Mouse (Mus musculus) neural tube, embryonic 14.5 days (tissue): ENCODE measurements around the gene Slc7a11. TPM values are rescaled to one million over a fixed set of nuclear protein-coding genes. Genes with fewer than 3 reads are reported as not detected.

Experiments
- ATAC-seq: fragments of 200-750 bp; cut with Nextera tagmentation; 2 replicates; pipeline ENCODE4 v1.8.0; 2017; ENCODE audit warnings: low read depth, mild to moderate bottlenecking, moderate TSS enrichment, moderate library complexity
- H3K27ac ChIP-seq: fragments of 300-500 bp; sonication (generic); 2 replicates; pipeline ENCODE4 v1.5.1; 2014; ENCODE audit warnings: low read depth, mild to moderate bottlenecking, control low read depth, low read length, moderate library complexity, mixed read lengths
- H3K27me3 ChIP-seq: fragments of 300-500 bp; sonication (generic); 2 replicates; pipeline ENCODE4 v1.6.1; 2014; ENCODE audit warnings: low read length; ENCODE audit not compliant: control insufficient read depth, insufficient read depth
- H3K36me3 ChIP-seq: fragments of 300-500 bp; sonication (generic); 2 replicates; pipeline ENCODE4 v1.6.1; 2014; ENCODE audit warnings: low read length, mixed read lengths; ENCODE audit not compliant: control insufficient read depth, insufficient read depth
- H3K4me1 ChIP-seq: fragments of 300-500 bp; sonication (generic); 2 replicates; pipeline ENCODE4 v1.6.1; 2014; ENCODE audit warnings: low read length; ENCODE audit not compliant: control insufficient read depth, insufficient read depth
- H3K4me2 ChIP-seq: fragments of 300-500 bp; sonication (generic); 2 replicates; pipeline ENCODE4 v1.6.1; 2014; ENCODE audit warnings: mild to moderate bottlenecking, low read depth, low read length, control low read depth
- H3K4me3 ChIP-seq: fragments of 300-500 bp; sonication (generic); 2 replicates; pipeline ENCODE4 v1.5.1; 2014; ENCODE audit warnings: low read depth, low read length, control low read depth, mixed read lengths
- H3K9ac ChIP-seq: fragments of 300-500 bp; sonication (generic); replicated peaks from 2 replicates; pipeline ENCODE4 v1.6.1; 2014; ENCODE audit warnings: low read depth, mild to moderate bottlenecking, control low read depth, low read length, mixed read lengths
- H3K9me3 ChIP-seq: fragments of 300-500 bp; sonication (generic); 2 replicates; pipeline ENCODE4 v1.6.1; 2016; ENCODE audit warnings: low read length; ENCODE audit not compliant: control insufficient read depth
- WGBS: fragments of 180-500 bp; shearing (Covaris S2); extraction: QIAGEN DNeasy Blood & Tissue Kit; methylation state at CpG from one replicate; pipeline ENCODE4 v1.1.7; 2014; 5-methylcytosine and 5-hydroxymethylcytosine counted together
- polyA plus RNA-seq: library from polyadenylated mRNA; unstranded; fragments of >200 nt; fragmentation: Nextera tagmentation; extraction: Ambion mirVana; gene quantifications from 2 replicates; pipeline ENCODE4 v1.2.1, GENCODE M21; 2014

The Slc7a11 gene
- polyA plus RNA-seq, 1 experiment from 2014 or later, result 0.44 TPM

DNA sequence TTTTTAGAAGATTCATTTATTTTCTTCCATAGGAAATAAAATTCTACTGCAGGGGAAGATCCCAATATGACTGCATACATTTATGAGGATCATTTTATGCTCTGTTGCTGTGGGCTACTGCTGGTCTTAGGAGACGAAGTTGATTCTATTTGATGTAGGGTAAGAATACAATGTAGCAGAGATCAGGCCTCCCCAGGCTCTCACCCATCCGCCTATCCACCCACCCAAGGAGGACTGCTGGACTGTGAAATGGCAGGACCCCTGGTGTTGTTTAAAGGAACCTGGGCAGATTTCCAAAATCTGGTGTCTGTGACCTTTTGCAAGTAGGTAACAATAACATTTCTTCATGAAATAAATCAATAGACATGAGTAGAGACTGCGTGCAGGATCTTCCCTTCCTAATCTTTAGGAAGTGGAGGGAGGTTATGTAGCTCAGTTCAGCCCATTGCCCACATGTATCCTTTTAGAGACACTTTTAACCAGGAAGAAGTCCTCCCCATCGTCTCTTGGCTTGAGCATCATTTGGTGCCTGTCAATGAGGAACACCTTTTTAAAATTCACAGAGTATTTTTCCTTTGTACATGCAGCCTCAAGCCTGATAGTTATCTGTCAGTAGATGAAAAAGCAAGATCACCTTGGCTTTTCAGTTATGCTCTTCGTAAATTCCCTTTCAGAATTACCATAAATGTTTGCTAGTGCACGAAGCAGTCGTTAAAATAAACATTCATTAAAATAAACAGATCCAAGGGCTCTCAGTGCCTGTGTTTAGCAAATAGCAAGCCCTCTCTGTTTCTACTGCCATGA, 576.1 kb downstream of the Slc7a11 start:
- ATAC-seq, result peak; percentile 42; the same call in 1 of the 2 replicates
- no peak overlapping the region for H3K4me2 ChIP-seq
- H3K4me3 ChIP-seq, result no peak overlapping the region
- H3K27ac ChIP-seq, result peak overlapping the region; percentile 67
- H3K4me1 ChIP-seq, result peaks cover 15% of the 10 kb centered on the region
- H3K36me3 ChIP-seq, result no peaks in the 10 kb centered on the region
- H3K9me3 ChIP-seq, result no peaks in the 10 kb centered on the region
- 7% methylated on average over 7 of the region's 7 CpGs for WGBS
- H3K9ac ChIP-seq, result no peak overlapping the region
- no peaks in the 10 kb centered on the region for H3K27me3 ChIP-seq

GRCm38 (mm10) chr3:49866061-49866515, 577.3 kb downstream of the Slc7a11 start:
- Histone ChIP-seq H3K4me3 (no peak overlapping the region), H3K4me1 (peaks cover 15% of the 10 kb centered on the region), H3K27ac (peak overlapping the region; percentile 58; the same call in 1 of the 2 replicates), H3K4me2 (peak overlapping the region; percentile 1; the same call in 1 of the 2 replicates), H3K9me3 (no peaks in the 10 kb centered on the region), H3K9ac (peak overlapping the region; percentile 32; the same call in 1 of the 2 replicates), H3K27me3 (no peaks in the 10 kb centered on the region), H3K36me3 (no peaks in the 10 kb centered on the region)
- 1% methylated on average over 11 of the region's 11 CpGs for WGBS
- peak; percentile 91 for ATAC-seq

DNA sequence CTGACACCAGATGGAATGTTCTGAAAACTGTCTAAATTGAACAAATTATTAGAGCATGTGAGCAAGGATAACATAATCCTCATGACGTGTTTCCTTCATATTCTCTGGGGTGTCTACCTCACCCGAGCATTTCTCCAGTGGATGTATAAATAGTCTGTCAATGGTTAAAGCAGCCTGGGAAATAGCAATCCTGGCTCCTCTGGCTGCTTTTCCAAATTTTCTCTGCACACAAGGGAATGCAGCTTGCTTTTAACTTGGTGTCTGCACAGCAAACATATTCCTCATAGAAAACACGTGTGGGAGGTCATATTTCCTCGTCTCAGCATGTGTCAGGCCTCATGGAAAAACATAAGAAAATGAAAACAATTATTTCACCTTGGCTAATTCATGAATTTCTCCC, 586.6 kb downstream of the Slc7a11 start:
- Histone ChIP-seq H3K4me1 (no peaks in the 10 kb centered on the region), H3K27me3 (no peaks in the 10 kb centered on the region), H3K9me3 (no peaks in the 10 kb centered on the region), H3K27ac (no peak overlapping the region), H3K4me3 (no peak overlapping the region), H3K9ac (no peak overlapping the region), H3K4me2 (no peak overlapping the region), H3K36me3 (no peaks in the 10 kb centered on the region)
- WGBS, result 66% methylated on average over 4 of the region's 4 CpGs
- ATAC-seq, result no peak

DNA sequence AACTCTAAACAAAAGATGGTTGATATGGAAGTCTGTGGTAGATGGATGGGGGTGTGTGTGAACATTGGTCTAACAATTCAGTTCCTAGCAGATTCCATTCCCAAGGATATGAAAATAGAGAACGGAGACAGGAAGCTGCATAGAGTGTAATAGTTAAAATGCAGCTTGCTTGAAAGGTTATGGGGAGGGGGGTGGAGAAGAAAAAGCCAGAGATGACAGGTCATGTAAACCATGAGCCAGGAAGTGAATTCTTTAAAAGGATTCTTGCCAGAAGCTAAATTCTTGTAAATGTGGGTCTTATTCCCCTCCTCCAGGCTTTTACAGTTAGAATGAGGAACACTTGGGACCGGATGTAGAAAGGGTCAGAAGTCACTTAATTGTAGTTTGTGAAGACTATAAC, 589.1 kb downstream of the Slc7a11 start:
- 78% methylated on average over 2 of the region's 2 CpGs for WGBS
- no peak for ATAC-seq
- Histone ChIP-seq H3K27me3 (no peaks in the 10 kb centered on the region), H3K4me1 (no peaks in the 10 kb centered on the region), H3K9ac (no peak overlapping the region), H3K27ac (no peak overlapping the region), H3K4me3 (no peak overlapping the region), H3K4me2 (no peak overlapping the region), H3K9me3 (no peaks in the 10 kb centered on the region), H3K36me3 (no peaks in the 10 kb centered on the region)

- H3K36me3 ChIP-seq, result no peaks in the 10 kb centered on the region
- 72% methylated on average over 3 of the region's 3 CpGs for WGBS
- H3K4me1 ChIP-seq, result no peaks in the 10 kb centered on the region
- ATAC-seq, result no peak
- H3K9ac ChIP-seq, result no peak overlapping the region
- H3K27me3 ChIP-seq, result no peaks in the 10 kb centered on the region
- H3K4me2 ChIP-seq, result no peak overlapping the region
- H3K9me3 ChIP-seq, result no peaks in the 10 kb centered on the region
- no peak overlapping the region for H3K4me3 ChIP-seq
- H3K27ac ChIP-seq, result no peak overlapping the region
Measured at GRCm38 (mm10) chr3:49842971-49843370, 600.4 kb downstream of the Slc7a11 start.
